8 mouse cellular contexts compared by ENCODE assay signal in the genomic region with DNA sequence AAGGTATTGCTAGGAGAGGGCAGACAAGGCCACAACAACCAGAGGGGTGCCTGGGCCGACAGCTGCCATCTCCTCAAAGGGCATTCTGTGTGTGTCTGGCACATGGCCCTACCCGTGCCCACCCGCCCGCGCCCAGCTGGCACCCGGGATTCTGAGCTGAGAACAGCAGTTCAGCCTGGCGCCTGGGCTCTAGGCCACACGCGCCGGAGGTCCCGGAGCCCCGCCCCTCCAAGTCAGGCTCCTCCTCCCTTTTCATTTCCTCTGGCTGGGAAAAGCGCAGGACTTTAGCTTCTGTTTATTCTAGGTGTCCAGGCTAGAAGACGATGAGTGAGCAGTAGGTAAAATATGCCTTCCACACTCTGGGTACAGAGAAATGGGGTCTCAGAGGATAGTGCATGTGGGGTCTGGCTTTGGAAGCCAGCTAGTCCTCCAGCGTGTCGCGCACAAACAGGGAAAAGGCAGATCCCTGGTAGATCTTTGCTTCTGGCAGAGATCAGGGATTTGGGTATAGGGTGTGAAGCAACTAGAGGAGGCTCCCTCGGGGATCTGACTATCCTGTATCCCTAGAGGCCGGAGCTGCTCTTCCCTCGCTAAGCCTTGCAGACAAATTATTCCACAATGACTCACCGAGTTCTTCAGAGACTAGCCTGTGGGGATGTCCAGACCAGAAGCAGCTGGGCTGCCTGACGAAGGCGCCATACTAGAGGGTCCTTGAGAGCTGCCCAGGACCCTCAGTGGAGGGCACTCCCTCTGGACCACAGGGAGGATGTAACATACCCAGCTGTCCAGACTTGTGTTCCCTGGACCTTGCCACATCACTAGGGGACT. TPM values are rescaled to one million over a fixed set of nuclear protein-coding genes. Genes with fewer than 3 reads are reported as not detected.
DNase-seq lines count a peak whose midpoint lies in the region; ATAC-seq and TF ChIP-seq lines count a peak whose summit lies in the region.

No protein-coding gene starts in this region.

- TF ChIP-seq POLR2A in heart, adult 2 months (IDR thresholded peaks at IDR 0.05; ENCODE audit: insufficient read depth, low read depth, low read length): peak; percentile 36; the same call in 1 of the 2 replicates

- peak; percentile 85 for DNase-seq in urinary bladder, postnatal 14 days (ENCODE audit: low spot score)
- no peak for DNase-seq in urinary bladder, adult 2 months (ENCODE audit: low spot score)
- peak; percentile 71 for DNase-seq in embryo, embryonic 10 days (ENCODE audit: low spot score)
- peak; percentile 84 to 86 for DNase-seq in heart, adult 2 months
- DNase-seq in kidney, adult 18-20 months: peak; percentile 92
- DNase-seq in liver: peak; percentile 70

- no peak for TF ChIP-seq CTCF in heart, adult 2 months (IDR thresholded peaks at IDR 0.05)

- H3K79me2 ChIP-seq in heart, adult 2 months (replicated peaks; ENCODE audit: control insufficient read depth, insufficient read depth, low read length): no peaks in the 10 kb centered on the region

- no peaks in the 10 kb centered on the region for H3K9me3 ChIP-seq in midbrain, embryonic 16.5 days (replicated peaks; ENCODE audit: control insufficient read depth, low read length, poor library complexity, severe bottlenecking)

- no peaks in the 10 kb centered on the region for H3K27me3 ChIP-seq in heart, adult 2 months (ENCODE audit: control insufficient read depth, insufficient read depth, low read length)
- no peaks in the 10 kb centered on the region for H3K27me3 ChIP-seq in midbrain, embryonic 16.5 days (ENCODE audit: control insufficient read depth, insufficient read depth, low read depth, low read length)

- H3K27ac ChIP-seq in heart, adult 2 months: peak overlapping the region; percentile 79
- H3K27ac ChIP-seq in midbrain, embryonic 16.5 days (ENCODE audit: low read length): no peak overlapping the region

- H3K36me3 ChIP-seq in heart, adult 2 months (ENCODE audit: control insufficient read depth, insufficient read depth, low read length): no peaks in the 10 kb centered on the region
- no peaks in the 10 kb centered on the region for H3K36me3 ChIP-seq in midbrain, embryonic 16.5 days (ENCODE audit: control insufficient read depth, insufficient read depth, low read length)

- TF ChIP-seq EP300 in heart, adult 2 months (IDR thresholded peaks at IDR 0.05; ENCODE audit: insufficient read depth, low read depth, low read length): no peak

- peak overlapping the region; percentile 63 for H3K9ac ChIP-seq in heart, adult 2 months (ENCODE audit: low read depth, low read length)
- H3K9ac ChIP-seq in midbrain, embryonic 16.5 days (ENCODE audit: low read depth, low read length): no peak overlapping the region

- 3% methylated on average over 23 of the region's 23 CpGs for WGBS in heart, adult 2 months
- WGBS in midbrain, embryonic 16.5 days: 5% methylated on average over 23 of the region's 23 CpGs

- ATAC-seq in midbrain, embryonic 16.5 days: no peak
- no peak for ATAC-seq in erythroblast, adult 5-6 weeks (replicated peaks; ENCODE audit: low FRiP score, poor library complexity, severe bottlenecking)

- peaks cover 23% of the 10 kb centered on the region for H3K4me1 ChIP-seq in heart, adult 2 months (ENCODE audit: control insufficient read depth, insufficient read depth, low read length)
- H3K4me1 ChIP-seq in midbrain, embryonic 16.5 days (ENCODE audit: control insufficient read depth, insufficient read depth, low read length): peaks cover 32% of the 10 kb centered on the region

- peak overlapping the region; percentile 31 for H3K4me2 ChIP-seq in midbrain, embryonic 16.5 days (ENCODE audit: low read length)

- intact Hi-C loops in heart, adult 2 months (cut with DNase I): loop anchor here (2.0 kb wide), 1 partner anchor 33 kb away; no protein-coding TSS in a partner anchor

- peak overlapping the region; percentile 54 for H3K4me3 ChIP-seq in heart, adult 2 months
- peak overlapping the region; percentile 1; the same call in 1 of the 2 replicates for H3K4me3 ChIP-seq in midbrain, embryonic 16.5 days (ENCODE audit: low read depth, low read length)

RNA-seq across cellular contexts. Expression of gene Bcar1, which starts 2.2 kb away (rescaled TPM):
- polyA plus RNA-seq in urinary bladder, adult 2 months (2012; rRNA removed): 40.1 and 42.5 TPM in 2 replicates
- total RNA-seq in heart, adult 2 months (2021): 10 to 100 TPM; 19.1 to 21.1 TPM
- polyA plus RNA-seq in heart, adult 2 months (2012; rRNA removed): 31.3 TPM in 2 replicates
- polyA plus RNA-seq in midbrain, embryonic 16.5 days (2015; fragmentation: Nextera tagmentation; extraction: Ambion mirVana): 41.5 and 43.3 TPM in 2 replicates
- not detected in 2 replicates for total RNA-seq in erythroblast, adult 5-6 weeks (2015; ENCODE audit: low replicate concordance)
- total RNA-seq in erythroblast, adult 5-6 weeks (2017; ENCODE audit: low replicate concordance): not detected in 2 replicates

RNA-seq across cellular contexts. Expression of gene Ctrb1, which starts 55.0 kb away (rescaled TPM):
- 0.40 and 2.3 TPM in 2 replicates for polyA plus RNA-seq in urinary bladder, adult 2 months (2012; rRNA removed)
- not detected for total RNA-seq in heart, adult 2 months (2021)
- polyA plus RNA-seq in heart, adult 2 months (2012; rRNA removed): 0.68 and 0.82 TPM in 2 replicates
- polyA plus RNA-seq in midbrain, embryonic 16.5 days (2015; fragmentation: Nextera tagmentation; extraction: Ambion mirVana): not detected in 2 replicates
- not detected in 2 replicates for total RNA-seq in erythroblast, adult 5-6 weeks (2015; ENCODE audit: low replicate concordance)
- not detected in 2 replicates for total RNA-seq in erythroblast, adult 5-6 weeks (2017; ENCODE audit: low replicate concordance)
